Comparison of ENCODE assay signal across 8 mouse cellular contexts in genomic region chr11:20858921-20859668, GRCm38 (mm10). TPM values are rescaled to one million over a fixed set of nuclear protein-coding genes. Genes with fewer than 3 reads are reported as not detected.
DNase-seq lines count a peak whose midpoint lies in the region.

No protein-coding gene starts in this region.

- peaks cover 11% of the 10 kb centered on the region for H3K27me3 ChIP-seq in hindbrain, embryonic 10.5 days (ENCODE audit: insufficient read depth, poor library complexity, severe bottlenecking)

- H3K4me1 ChIP-seq in hindbrain, embryonic 10.5 days (replicated peaks), result peaks cover 54% of the 10 kb centered on the region

- H3K27ac ChIP-seq in hindbrain, embryonic 10.5 days, result peak overlapping the region; percentile 54

- 29% methylated on average over 9 of the region's 9 CpGs for WGBS in hindbrain, embryonic 10.5 days

- H3K36me3 ChIP-seq in hindbrain, embryonic 10.5 days, result no peaks in the 10 kb centered on the region

- no peak overlapping the region for H3K4me3 ChIP-seq in hindbrain, embryonic 10.5 days

- H3K9me3 ChIP-seq in hindbrain, embryonic 10.5 days, result no peaks in the 10 kb centered on the region

- DNase-seq in ZHBTc4 (ENCODE audit: low read depth, low spot score), result peak; percentile 45
- peak; percentile 80 to 88 for DNase-seq in cerebellum, postnatal 10 days
- DNase-seq in frontal cortex, postnatal 14 days (ENCODE audit: low spot score in 2 of 2), result peak; percentile 73 to 85
- DNase-seq in hindbrain, embryonic 10.5 days (ENCODE audit: low spot score), result peak; percentile 35
- DNase-seq in layer of hippocampus, adult 8-10 months (ENCODE audit: low spot score in 2 of 2), result peak; percentile 86 to 92
- DNase-seq in lung, postnatal 14 days, result peak; percentile 91
- peak; percentile 83 for DNase-seq in right cerebral cortex, postnatal 36 days (ENCODE audit: low spot score in 2 of 2)
- no peak for DNase-seq in thymus, postnatal 25 days

RNA-seq across cellular contexts. Expression of gene Lgalsl, which starts 28.2 kb away (rescaled TPM):
- polyA plus RNA-seq in hindbrain, embryonic 10.5 days (2016; fragmentation: Nextera tagmentation; extraction: Ambion mirVana), result 23.6 and 23.9 TPM in 2 replicates
- 10 to 100 TPM; 70.3 to 84.7 (median 71.2) TPM for total RNA-seq in layer of hippocampus, adult 8-10 months (2022)
